Mouse (Mus musculus): ENCODE data around the gene Cdk4. TPM values are rescaled to one million over a fixed set of nuclear protein-coding genes. Genes with fewer than 3 reads are reported as not detected.

Cdk4 gene
- polyA plus RNA-seq, 1 experiment from 2014 or later, result 293 TPM

GRCm38 (mm10) chr10:127111001-127111887 lies 47.9 kb downstream of the Cdk4 start:
- H3K36me3 ChIP-seq (ENCODE audit: control insufficient read depth, insufficient read depth), result peaks cover 3% of the 10 kb centered on the region; the same call in 1 of the 2 replicates
- no peaks in the 10 kb centered on the region for H3K27me3 ChIP-seq (ENCODE audit: control insufficient read depth, insufficient read depth, low read depth, low read length)
- no peak overlapping the region for H3K27ac ChIP-seq (ENCODE audit: low read length)
- H3K9ac ChIP-seq (ENCODE audit: low read depth, low read length), result no peak overlapping the region
- H3K4me2 ChIP-seq (ENCODE audit: low read depth, low read length), result no peak overlapping the region
- H3K4me1 ChIP-seq (ENCODE audit: control insufficient read depth, low read depth, low read length), result peaks cover 11% of the 10 kb centered on the region
- H3K9me3 ChIP-seq (replicated peaks; ENCODE audit: control insufficient read depth, low read length), result no peaks in the 10 kb centered on the region
- no peak for ATAC-seq (ENCODE audit: low read depth)
- H3K4me3 ChIP-seq (ENCODE audit: low read depth, low read length), result no peak overlapping the region
- WGBS (ENCODE audit: insufficient replicate concordance), result 63% methylated on average over 15 of the region's 15 CpGs

- Histone ChIP-seq H3K36me3 (ENCODE audit: control insufficient read depth, insufficient read depth) (peaks cover 22% of the 10 kb centered on the region), H3K27ac (ENCODE audit: low read length) (no peak overlapping the region), H3K4me3 (ENCODE audit: low read depth, low read length) (no peak overlapping the region), H3K4me2 (ENCODE audit: low read depth, low read length) (no peak overlapping the region), H3K4me1 (ENCODE audit: control insufficient read depth, low read depth, low read length) (no peaks in the 10 kb centered on the region), H3K9ac (ENCODE audit: low read depth, low read length) (no peak overlapping the region), H3K27me3 (ENCODE audit: control insufficient read depth, insufficient read depth, low read depth, low read length) (no peaks in the 10 kb centered on the region), H3K9me3 (replicated peaks; ENCODE audit: control insufficient read depth, low read length) (no peaks in the 10 kb centered on the region)
- no peak for ATAC-seq (ENCODE audit: low read depth)
- WGBS (ENCODE audit: insufficient replicate concordance), result 59% methylated on average over 11 of the region's 11 CpGs
Observed at GRCm38 (mm10) chr10:127114408-127114807, 51.1 kb downstream of the Cdk4 start.

- WGBS (ENCODE audit: insufficient replicate concordance), result 58% methylated on average over 2 of the region's 2 CpGs
- no peak overlapping the region for H3K4me2 ChIP-seq (ENCODE audit: low read depth, low read length)
- no peak overlapping the region for H3K27ac ChIP-seq (ENCODE audit: low read length)
- no peaks in the 10 kb centered on the region for H3K27me3 ChIP-seq (ENCODE audit: control insufficient read depth, insufficient read depth, low read depth, low read length)
- H3K9me3 ChIP-seq (replicated peaks; ENCODE audit: control insufficient read depth, low read length), result no peaks in the 10 kb centered on the region
- peaks cover 3% of the 10 kb centered on the region for H3K4me1 ChIP-seq (ENCODE audit: control insufficient read depth, low read depth, low read length)
- H3K9ac ChIP-seq (ENCODE audit: low read depth, low read length), result no peak overlapping the region
- ATAC-seq (ENCODE audit: low read depth), result no peak
- H3K4me3 ChIP-seq (ENCODE audit: low read depth, low read length), result no peak overlapping the region
- peaks cover 24% of the 10 kb centered on the region for H3K36me3 ChIP-seq (ENCODE audit: control insufficient read depth, insufficient read depth)
Observed at GRCm38 (mm10) chr10:127115068-127115467, 51.7 kb downstream of the Cdk4 start.

Other genes with a start within 250 kb of the Cdk4 start
- 5.5 and 6.0 TPM in 2 replicates for gene Atp23, start 162.2 kb upstream of the Cdk4 start, polyA plus RNA-seq (2015; fragmentation: Nextera tagmentation; extraction: Ambion mirVana)
- 11.1 and 12.2 TPM in 2 replicates for gene Ctdsp2, start 84.8 kb upstream of the Cdk4 start, polyA plus RNA-seq (2015; fragmentation: Nextera tagmentation; extraction: Ambion mirVana)
- gene Avil, start 62.8 kb upstream of the Cdk4 start, polyA plus RNA-seq (2015; fragmentation: Nextera tagmentation; extraction: Ambion mirVana), result 0.09 TPM in 1 of 2 replicates, not detected in the other
- gene Tsfm, start 32.7 kb upstream of the Cdk4 start, polyA plus RNA-seq (2015; fragmentation: Nextera tagmentation; extraction: Ambion mirVana), result 37.1 and 40.1 TPM in 2 replicates
- gene Mettl1, start 22.1 kb upstream of the Cdk4 start, polyA plus RNA-seq (2015; fragmentation: Nextera tagmentation; extraction: Ambion mirVana), result 13.4 and 13.5 TPM in 2 replicates
- 0.09 and 0.21 TPM in 2 replicates for gene Eef1akmt3, start 22.0 kb upstream of the Cdk4 start, polyA plus RNA-seq (2015; fragmentation: Nextera tagmentation; extraction: Ambion mirVana)
- gene Cyp27b1, start 15.3 kb upstream of the Cdk4 start, polyA plus RNA-seq (2015; fragmentation: Nextera tagmentation; extraction: Ambion mirVana), result 0.04 TPM in 1 of 2 replicates, not detected in the other
- gene March9, start 3.4 kb upstream of the Cdk4 start, polyA plus RNA-seq (2015; fragmentation: Nextera tagmentation; extraction: Ambion mirVana), result not detected in 2 replicates
- gene Tspan31, start 6.7 kb downstream of the Cdk4 start, polyA plus RNA-seq (2015; fragmentation: Nextera tagmentation; extraction: Ambion mirVana), result 87.4 and 96.7 TPM in 2 replicates
- 0.71 and 1.2 TPM in 2 replicates for gene Agap2, start 11.8 kb downstream of the Cdk4 start, polyA plus RNA-seq (2015; fragmentation: Nextera tagmentation; extraction: Ambion mirVana)
- 58.9 and 65.6 TPM in 2 replicates for gene Os9, start 57.6 kb downstream of the Cdk4 start, polyA plus RNA-seq (2015; fragmentation: Nextera tagmentation; extraction: Ambion mirVana)
- 18.7 and 24.3 TPM in 2 replicates for gene B4galnt1, start 101.7 kb downstream of the Cdk4 start, polyA plus RNA-seq (2015; fragmentation: Nextera tagmentation; extraction: Ambion mirVana)
- gene Slc26a10, start 117.1 kb downstream of the Cdk4 start, polyA plus RNA-seq (2015; fragmentation: Nextera tagmentation; extraction: Ambion mirVana), result 2.2 and 2.7 TPM in 2 replicates
- 4.8 and 5.7 TPM in 2 replicates for gene Arhgef25, start 126.5 kb downstream of the Cdk4 start, polyA plus RNA-seq (2015; fragmentation: Nextera tagmentation; extraction: Ambion mirVana)
- 13.4 and 14.8 TPM in 2 replicates for gene Dtx3, start 132.2 kb downstream of the Cdk4 start, polyA plus RNA-seq (2015; fragmentation: Nextera tagmentation; extraction: Ambion mirVana)
- gene Pip4k2c, start 148.1 kb downstream of the Cdk4 start, polyA plus RNA-seq (2015; fragmentation: Nextera tagmentation; extraction: Ambion mirVana), result 39.1 and 40.1 TPM in 2 replicates
- 0.09 and 0.11 TPM in 2 replicates for gene Kif5a, start 199.8 kb downstream of the Cdk4 start, polyA plus RNA-seq (2015; fragmentation: Nextera tagmentation; extraction: Ambion mirVana)
- 65.9 TPM in 2 replicates for gene Dctn2, start 202.8 kb downstream of the Cdk4 start, polyA plus RNA-seq (2015; fragmentation: Nextera tagmentation; extraction: Ambion mirVana)
- gene Mbd6, start 225.5 kb downstream of the Cdk4 start, polyA plus RNA-seq (2015; fragmentation: Nextera tagmentation; extraction: Ambion mirVana), result 5.7 and 6.5 TPM in 2 replicates
- gene Mars, start 248.3 kb downstream of the Cdk4 start, polyA plus RNA-seq (2015; fragmentation: Nextera tagmentation; extraction: Ambion mirVana), result 100 and 109 TPM in 2 replicates